ENCODE assay signal across 19 mouse cellular contexts in the genomic region with DNA sequence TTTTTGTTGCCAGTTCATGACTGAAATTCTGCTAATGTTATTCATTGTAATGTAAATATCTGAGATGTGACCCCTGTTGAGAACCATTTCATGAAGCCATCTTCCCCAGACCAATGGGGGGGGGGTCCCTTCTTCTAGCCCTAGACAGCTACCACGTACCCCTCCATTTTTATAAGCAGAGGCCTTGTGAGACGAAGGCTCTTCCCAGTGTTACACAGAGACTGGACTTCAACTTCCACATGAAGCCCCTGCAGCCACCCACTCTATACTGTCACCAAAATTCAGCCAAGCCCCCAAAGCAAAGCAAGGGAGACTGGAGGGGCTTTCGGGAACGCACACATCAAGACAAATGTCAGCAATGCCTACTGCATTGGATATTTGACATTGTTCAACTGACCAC. TPM values are rescaled to one million over a fixed set of nuclear protein-coding genes. Genes with fewer than 3 reads are reported as not detected.
"Had no signal": no experiment of that assay in that cellular context is flagged by ENCODE, and none has a peak within 500 bp of the region (broad histone marks: within the 10 kb centered on the region; RNA-seq: fewer than 3 reads in every experiment).

No protein-coding gene starts in this region.

- H3K4me2 ChIP-seq: lung, embryonic 15.5 days; midbrain, embryonic 11.5 days; midbrain, embryonic 13.5 days; midbrain, embryonic 15.5 days; neural tube, embryonic 12.5 days; stomach, embryonic 15.5 days had no signal

- ATAC-seq: lung, postnatal 0 days; midbrain, embryonic 13.5 days; midbrain, embryonic 15.5 days had no signal

- H3K9me3 ChIP-seq: lung, embryonic 15.5 days; midbrain, embryonic 13.5 days; midbrain, embryonic 15.5 days; neural tube, embryonic 12.5 days; stomach, embryonic 15.5 days had no signal

- H3K27me3 ChIP-seq: midbrain, embryonic 15.5 days had no signal

- H3K36me3 ChIP-seq: lung, embryonic 15.5 days; midbrain, embryonic 13.5 days; midbrain, embryonic 15.5 days; neural tube, embryonic 12.5 days; stomach, embryonic 15.5 days had no signal

- H3K9ac ChIP-seq: lung, embryonic 15.5 days; midbrain, embryonic 13.5 days; midbrain, embryonic 15.5 days; neural tube, embryonic 12.5 days; stomach, embryonic 15.5 days had no signal

- H3K27ac ChIP-seq: lung, embryonic 15.5 days; macrophage; midbrain, embryonic 13.5 days; midbrain, embryonic 15.5 days; neural tube, embryonic 12.5 days; stomach, embryonic 15.5 days; stomach, postnatal 0 days had no signal

- DNase-seq: lung, adult 2 months; lung, postnatal 14 days; lung, postnatal 36 days; right cerebral cortex, postnatal 14 days; thymus, adult 2 months; thymus, postnatal 25 days; thymus, postnatal 4 days had no signal

- H3K4me3 ChIP-seq: lung, embryonic 15.5 days; megakaryocyte, embryonic 14.5 days; midbrain, embryonic 13.5 days; midbrain, embryonic 15.5 days; neural tube, embryonic 12.5 days; stomach, embryonic 15.5 days had no signal

RNA-seq across cellular contexts. Expression of a gene that starts 6.1 kb away (rescaled TPM):
- total RNA-seq: megakaryocyte progenitor cell, adult 5-6 weeks; monocyte, adult 5-6 weeks had no signal
- polyA plus RNA-seq: macrophage had no signal
